Mouse (Mus musculus): ENCODE measurements at regions not wholly inside any gene's neighbourhood (a gene's known extent, or its start where the extent isn't known, plus 50 kb on each side); places are given as distances from the start of the nearest gene placed in this dataset.

- no peak for DNase-seq
Observed at GRCm38 (mm10) chr8:93691375-93691774, 118.4 kb upstream of the Gnao1 start.

GRCm38 (mm10) chr8:93691826-93692225 is 117.9 kb upstream of the Gnao1 start:
- no peak for DNase-seq

GRCm38 (mm10) chr8:93697206-93697605 is 112.6 kb upstream of the Gnao1 start:
- no peak for DNase-seq

GRCm38 (mm10) chr8:93698508-93698907 is 111.3 kb upstream of the Gnao1 start:
- DNase-seq: no peak

GRCm38 (mm10) chr8:93701391-93701790 is 108.4 kb upstream of the Gnao1 start:
- DNase-seq: no peak

GRCm38 (mm10) chr8:93712066-93712706 is 97.6 kb upstream of the Gnao1 start:
- DNase-seq: no peak

GRCm38 (mm10) chr8:93713221-93713620 is 96.5 kb upstream of the Gnao1 start:
- no peak for DNase-seq

GRCm38 (mm10) chr8:93724896-93725489 is 84.8 kb upstream of the Gnao1 start:
- DNase-seq: peak; percentile 5 to 53

GRCm38 (mm10) chr8:93729124-93729930 is 80.4 kb upstream of the Gnao1 start:
- DNase-seq: no peak

GRCm38 (mm10) chr8:93730738-93731700 is 78.7 kb upstream of the Gnao1 start:
- no peak for DNase-seq

- DNase-seq: no peak
Observed at GRCm38 (mm10) chr8:93734818-93735217, 74.9 kb upstream of the Gnao1 start.

- DNase-seq: no peak
Observed at GRCm38 (mm10) chr8:93740281-93740680, 69.5 kb upstream of the Gnao1 start.

- DNase-seq: no peak
Observed at GRCm38 (mm10) chr8:93748720-93749119, 61.0 kb upstream of the Gnao1 start.

- DNase-seq: no peak
Observed at GRCm38 (mm10) chr8:93750921-93751320, 58.8 kb upstream of the Gnao1 start.

GRCm38 (mm10) chr8:93755981-93756380 is 53.8 kb upstream of the Gnao1 start:
- DNase-seq: no peak

Data from lung, postnatal 4 days (tissue).